Mouse (Mus musculus) bone marrow, adult 2 months (tissue): Measurements from ENCODE around the gene Nfx1.

Source experiments
- CTCF ChIP-seq: fragments of 200-500 bp; IDR thresholded peaks from 2 replicates; pipeline ENCODE4 v1.5.1; 2011; ENCODE audit warnings: low read length, control low read depth; ENCODE audit not compliant: control insufficient read depth, insufficient read depth
- POLR2A ChIP-seq: fragments of 200-500 bp; IDR thresholded peaks from 2 replicates; pipeline ENCODE4 v1.6.1; 2011; ENCODE audit warnings: low read depth, mild to moderate bottlenecking, control low read depth, low read length, borderline replicate concordance; ENCODE audit not compliant: control insufficient read depth

- TF ChIP-seq CTCF (no peak), POLR2A (no peak)
Measured at GRCm38 (mm10) chr4:40989633-40990032, 18.9 kb downstream of the Nfx1 start.
